Mouse (Mus musculus) CH12.LX (cell line): ENCODE measurements at regions not wholly inside any gene's neighbourhood (a gene's known extent, or its start where the extent isn't known, plus 50 kb on each side); places are given as distances from the start of the nearest gene placed in this dataset.

Source experiments
- DNase-seq: peaks from one replicate; pipeline ENCODE4 v3.0.0-alpha.2; 2013; ENCODE audit errors: extremely low read depth
- H3K27ac ChIP-seq: 2 replicates; pipeline ENCODE4 v1.5.1; 2012; ENCODE audit warnings: low read depth, mild to moderate bottlenecking, control low read depth, moderate library complexity; ENCODE audit not compliant: insufficient read depth
- H3K27me3 ChIP-seq: replicated peaks from 2 replicates; pipeline ENCODE3; 2012; ENCODE audit warnings: inconsistent platforms
- H3K36me3 ChIP-seq, 2 experiments: replicated peaks in 1 of 2; 2 replicates each; pipeline versions ENCODE3 to v1.6.1; 2012; ENCODE audit warnings: inconsistent platforms in 1 of 2, low read length in 1 of 2, mild to moderate bottlenecking in 1 of 2, mixed read lengths in 1 of 2, moderate library complexity in 1 of 2; ENCODE audit not compliant: control insufficient read depth in 1 of 2, insufficient read depth in 1 of 2
- H3K4me1 ChIP-seq, 2 experiments: 2 replicates each; pipeline ENCODE4 v1.6.1; 2012; ENCODE audit warnings: inconsistent platforms in 1 of 2, moderate library complexity in 1 of 2; ENCODE audit not compliant: insufficient read depth in 2 of 2, control insufficient read depth in 1 of 2
- H3K4me2 ChIP-seq: 2 replicates; pipeline ENCODE4 v1.6.1; 2012; ENCODE audit warnings: low read depth, mild to moderate bottlenecking, control low read depth; ENCODE audit not compliant: poor library complexity, insufficient read depth, severe bottlenecking
- H3K4me3 ChIP-seq, 3 experiments: fragments of 150-350 bp in 1 of 3; sonication (generic) in 1 of 3; replicated peaks in 1 of 3; 2 replicates each; pipeline versions ENCODE3 to v1.5.1; 2011 to 2012; ENCODE audit warnings: low read depth in 2 of 3, low read length in 2 of 3, mild to moderate bottlenecking in 2 of 3, moderate library complexity in 2 of 3, control low read depth in 1 of 3, improper control_type of control experiment in 1 of 3, inconsistent platforms in 1 of 3, mixed read lengths in 1 of 3; ENCODE audit not compliant: poor library complexity in 1 of 3
- H3K79me2 ChIP-seq: replicated peaks from 2 replicates; pipeline ENCODE4 v1.6.1; 2012; ENCODE audit warnings: mild to moderate bottlenecking, moderate library complexity; ENCODE audit not compliant: control insufficient read depth, poor library complexity, insufficient read depth, severe bottlenecking; ENCODE audit errors: extremely low read depth
- H3K9ac ChIP-seq: 2 replicates; pipeline ENCODE4 v1.6.1; 2012; ENCODE audit warnings: low read depth, mild to moderate bottlenecking, control low read depth, moderate library complexity; ENCODE audit not compliant: insufficient read depth
- H3K9me3 ChIP-seq: replicated peaks from 2 replicates; pipeline ENCODE3; 2012; ENCODE audit warnings: low read length, inconsistent platforms, mixed read lengths
- BHLHE40 ChIP-seq: IDR thresholded peaks from 2 replicates; pipeline ENCODE4 v1.6.1; 2011; ENCODE audit warnings: mild to moderate bottlenecking, low read depth, low read length, improper control_type of control experiment
- CHD1 ChIP-seq: IDR thresholded peaks from 2 replicates; pipeline ENCODE4 v1.6.1; 2012; ENCODE audit warnings: low read depth, low read length, improper control_type of control experiment, inconsistent platforms
- CHD2 ChIP-seq: IDR thresholded peaks from 2 replicates; pipeline ENCODE4 v1.6.1; 2011; ENCODE audit warnings: low read length, improper control_type of control experiment
- CTCF ChIP-seq, 2 experiments: IDR thresholded peaks in 1 of 2; conservative IDR thresholded peaks in 1 of 2; 2 replicates each; pipeline ENCODE4 v1.5.1; 2011 to 2012; ENCODE audit warnings: low read depth in 2 of 2, low read length in 2 of 2, improper control_type of control experiment in 1 of 2, inconsistent platforms in 1 of 2, mild to moderate bottlenecking in 1 of 2, moderate library complexity in 1 of 2
- E2F4 ChIP-seq: IDR thresholded peaks from 2 replicates; pipeline ENCODE4 v1.6.1; 2011; ENCODE audit warnings: low read depth, low read length, improper control_type of control experiment; ENCODE audit not compliant: insufficient replicate concordance
- ELF1 ChIP-seq: IDR thresholded peaks from 2 replicates; pipeline ENCODE4 v1.6.1; 2014; ENCODE audit warnings: low read depth, mild to moderate bottlenecking, inconsistent platforms, low read length, improper control_type of control experiment
- ETS1 ChIP-seq: conservative IDR thresholded peaks from 2 replicates; pipeline ENCODE4 v1.6.1; 2012; ENCODE audit warnings: low read depth, mild to moderate bottlenecking, inconsistent platforms, low read length, improper control_type of control experiment, moderate library complexity
- GABPA ChIP-seq: IDR thresholded peaks from 2 replicates; pipeline ENCODE4 v1.6.1; 2012; ENCODE audit warnings: low read depth, low read length, improper control_type of control experiment, inconsistent platforms; ENCODE audit not compliant: insufficient replicate concordance
- IRF4 ChIP-seq: IDR thresholded peaks from 2 replicates; pipeline ENCODE4 v1.6.1; 2014; ENCODE audit warnings: low read depth, mild to moderate bottlenecking, inconsistent platforms, low read length, improper control_type of control experiment
- JUN ChIP-seq: IDR thresholded peaks from 2 replicates; pipeline ENCODE4 v1.6.1; 2011; ENCODE audit warnings: low read depth, mild to moderate bottlenecking, low read length, improper control_type of control experiment, moderate library complexity; ENCODE audit not compliant: insufficient read depth
- KAT2A ChIP-seq: IDR thresholded peaks from 2 replicates; pipeline ENCODE4 v1.6.1; 2012; ENCODE audit warnings: low read length, improper control_type of control experiment, inconsistent platforms; ENCODE audit not compliant: insufficient replicate concordance
- MAFK ChIP-seq: IDR thresholded peaks from 2 replicates; pipeline ENCODE4 v1.6.1; 2011; ENCODE audit warnings: low read length, improper control_type of control experiment; ENCODE audit not compliant: insufficient replicate concordance
- MAX ChIP-seq: IDR thresholded peaks from 2 replicates; pipeline ENCODE4 v1.6.1; 2011; ENCODE audit warnings: low read length, improper control_type of control experiment
- MAZ ChIP-seq: IDR thresholded peaks from 2 replicates; pipeline ENCODE4 v1.6.1; 2012; ENCODE audit warnings: low read depth, mild to moderate bottlenecking, inconsistent platforms, low read length, improper control_type of control experiment, moderate library complexity
- MXI1 ChIP-seq: IDR thresholded peaks from 2 replicates; pipeline ENCODE4 v1.6.1; 2011; ENCODE audit warnings: mild to moderate bottlenecking, low read depth, low read length, improper control_type of control experiment
- NELFE ChIP-seq: IDR thresholded peaks from 2 replicates; pipeline ENCODE4 v1.6.1; 2011; ENCODE audit warnings: low read depth, low read length, improper control_type of control experiment
- POLR2A ChIP-seq: IDR thresholded peaks from 2 replicates; pipeline ENCODE4 v1.6.1; 2011; ENCODE audit warnings: low read depth, mild to moderate bottlenecking, improper control_type of control experiment, low read length
- POLR2AphosphoS2 ChIP-seq: IDR thresholded peaks from 2 replicates; pipeline ENCODE4 v1.6.1; 2011; ENCODE audit warnings: low read depth, low read length, improper control_type of control experiment
- RCOR1 ChIP-seq: conservative IDR thresholded peaks from 2 replicates; pipeline ENCODE4 v1.6.1; 2012; ENCODE audit warnings: low read depth, mild to moderate bottlenecking, inconsistent platforms, low read length, improper control_type of control experiment
- SMC3 ChIP-seq: IDR thresholded peaks from 2 replicates; pipeline ENCODE4 v1.6.1; 2011; ENCODE audit warnings: low read depth, low read length, improper control_type of control experiment
- TBP ChIP-seq: conservative IDR thresholded peaks from 2 replicates; pipeline ENCODE4 v1.6.1; 2011; ENCODE audit warnings: low read depth, low read length, improper control_type of control experiment
- UBTF ChIP-seq: IDR thresholded peaks from 2 replicates; pipeline ENCODE4 v1.6.1; 2012; ENCODE audit warnings: low read depth, mild to moderate bottlenecking, inconsistent platforms, low read length, improper control_type of control experiment, moderate library complexity
- USF1 ChIP-seq: IDR thresholded peaks from 2 replicates; pipeline ENCODE4 v1.6.1; 2014; ENCODE audit warnings: low read depth, mild to moderate bottlenecking, inconsistent platforms, low read length, improper control_type of control experiment
- USF2 ChIP-seq: conservative IDR thresholded peaks from 2 replicates; pipeline ENCODE4 v1.6.1; 2011; ENCODE audit warnings: low read depth, low read length, improper control_type of control experiment
- ZKSCAN1 ChIP-seq: IDR thresholded peaks from 2 replicates; pipeline ENCODE4 v1.6.1; 2012; ENCODE audit warnings: low read depth, inconsistent platforms, low read length, improper control_type of control experiment, borderline replicate concordance
- ZMIZ1 ChIP-seq: IDR thresholded peaks from 2 replicates; pipeline ENCODE4 v1.6.1; 2012; ENCODE audit warnings: low read depth, mild to moderate bottlenecking, inconsistent platforms, low read length, improper control_type of control experiment
- dilution Hi-C: fragments of 300-500 bp; cut with MboI; formaldehyde crosslinking; loops from 2 replicates; pipeline ENCODE4 v1.14.3; 2020; ENCODE audit warnings: low sequenced_read_pairs; ENCODE audit not compliant: extremely low pct_unique_long_range_greater_than_20kb, extremely low pct_ligation_motif_present
- in situ Hi-C: fragments of 300-500 bp; cut with MboI; formaldehyde crosslinking; loops from 3 replicates; pipeline ENCODE4 v1.14.3; 2019; ENCODE audit warnings: low sequenced_read_pairs, low pct_ligation_motif_present, low pct_unique_long_range_greater_than_20kb, mixed read lengths

DNA sequence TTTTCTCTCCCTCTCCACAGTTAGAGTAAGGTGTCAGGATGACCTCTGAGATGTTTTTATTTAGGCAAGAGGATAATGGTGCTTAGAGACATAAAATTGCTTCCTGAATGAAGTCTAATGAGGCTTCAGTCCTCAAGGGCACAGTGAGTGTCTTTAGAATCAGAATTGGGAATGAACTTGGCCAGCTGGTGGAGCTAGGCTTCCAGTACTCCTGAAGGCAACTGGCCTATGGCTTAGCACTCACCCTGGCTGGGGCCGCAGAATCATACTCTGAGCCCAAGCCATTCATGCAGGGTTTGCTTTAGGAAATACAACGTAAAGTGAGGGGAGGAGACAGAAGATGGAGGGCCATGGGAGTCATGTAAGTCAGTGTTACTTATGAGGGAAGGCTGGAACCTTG is 67.0 kb upstream of the Bhlhe23 start:
- no peak for DNase-seq
- H3K36me3 ChIP-seq: no peaks in the 10 kb centered on the region
- H3K4me3 ChIP-seq: no peak overlapping the region
- dilution Hi-C loops (no loop called here), in situ Hi-C loops (no loop called here)
- H3K4me2 ChIP-seq: no peak overlapping the region
- TF ChIP-seq BHLHE40 (no peak), E2F4 (no peak), ETS1 (no peak), TBP (no peak), POLR2AphosphoS2 (no peak), KAT2A (no peak), CHD2 (no peak), IRF4 (no peak), CHD1 (no peak), USF2 (no peak), POLR2A (no peak), MAFK (no peak), MAX (no peak), MAZ (no peak)
- H3K27me3 ChIP-seq: peaks cover 87% of the 10 kb centered on the region
- H3K9me3 ChIP-seq: peaks cover 10% of the 10 kb centered on the region
- no peaks in the 10 kb centered on the region for H3K4me1 ChIP-seq
- H3K27ac ChIP-seq: no peak overlapping the region
- no peaks in the 10 kb centered on the region for H3K79me2 ChIP-seq
- H3K9ac ChIP-seq: no peak overlapping the region

DNA sequence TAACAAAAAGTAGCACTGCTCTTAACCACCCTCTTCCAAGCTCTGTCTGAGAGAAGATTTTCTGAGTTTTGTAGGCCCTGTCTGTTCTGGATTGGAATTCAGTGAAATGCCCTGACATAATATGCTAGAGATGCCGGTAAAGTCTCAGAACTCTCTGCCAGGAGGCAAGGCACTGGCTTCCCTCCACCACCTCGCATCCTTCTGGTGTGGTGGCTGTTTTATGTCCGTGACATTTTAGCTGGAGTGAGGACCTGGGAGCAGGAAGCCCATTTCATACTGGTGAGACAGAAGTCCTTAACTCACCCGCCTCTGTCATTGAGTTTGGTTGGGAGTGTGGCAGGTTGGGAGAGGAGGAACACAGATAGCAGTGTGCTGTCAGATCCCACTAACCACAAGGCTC is 62.4 kb upstream of the Bhlhe23 start:
- H3K27me3 ChIP-seq: peaks cover 93% of the 10 kb centered on the region
- dilution Hi-C loops: no loop called here

GRCm38 (mm10) chr2:180837996-180838395 is 61.3 kb upstream of the Bhlhe23 start:
- no peaks in the 10 kb centered on the region for H3K4me1 ChIP-seq
- H3K36me3 ChIP-seq: no peaks in the 10 kb centered on the region
- H3K4me3 ChIP-seq: no peak overlapping the region
- no peak for TF ChIP-seq MAX
- TF ChIP-seq CTCF (conservative IDR thresholded peaks at IDR 0.05 in 1 of 2, IDR thresholded peaks at IDR 0.05 in 1 of 2; ENCODE audit: low read depth in 2 of 2, low read length in 2 of 2): no peak
- TF ChIP-seq RCOR1: no peak
- TF ChIP-seq NELFE: no peak
- no peak for TF ChIP-seq USF1
- no peak for TF ChIP-seq ZMIZ1
- TF ChIP-seq GABPA: no peak
- TF ChIP-seq JUN: no peak
- TF ChIP-seq MXI1: no peak
- TF ChIP-seq IRF4: no peak
- no peak for TF ChIP-seq UBTF
- no peak for TF ChIP-seq ZKSCAN1
- no peak for TF ChIP-seq ELF1
- TF ChIP-seq, all 38 proteins: peak for 0
- Histone ChIP-seq H3K27me3 (peaks cover 92% of the 10 kb centered on the region), H3K9me3 (peaks cover 10% of the 10 kb centered on the region), H3K79me2 (no peaks in the 10 kb centered on the region), H3K9ac (no peak overlapping the region), H3K4me2 (no peak overlapping the region), H3K27ac (no peak overlapping the region)
- DNase-seq: no peak
- in situ Hi-C loops: no loop called here
- dilution Hi-C loops: no loop called here

More for the DNA sequence above, 62.4 kb upstream of the Bhlhe23 start:
- Histone ChIP-seq H3K4me3 (no peak overlapping the region), H3K79me2 (no peaks in the 10 kb centered on the region), H3K36me3 (no peaks in the 10 kb centered on the region)
- in situ Hi-C loops: no loop called here
- DNase-seq: no peak
- TF ChIP-seq ELF1 (no peak), JUN (no peak), POLR2AphosphoS2 (no peak), MXI1 (no peak), RCOR1 (no peak), SMC3 (no peak), E2F4 (no peak)
- TF ChIP-seq, all 38 proteins: peak for 0
- no peak overlapping the region for H3K9ac ChIP-seq
- H3K4me1 ChIP-seq: no peaks in the 10 kb centered on the region
- H3K9me3 ChIP-seq: peaks cover 10% of the 10 kb centered on the region
- H3K27ac ChIP-seq: no peak overlapping the region
- H3K4me2 ChIP-seq: no peak overlapping the region
